Mouse (Mus musculus) forebrain, postnatal 0 days (tissue): ENCODE results near the gene Fam71e1. TPM values are rescaled to one million over a fixed set of nuclear protein-coding genes. Genes with fewer than 3 reads are reported as not detected.
A peak's percentile ranks its signal among the peaks of the same experiment; 100 is the strongest.

Experiments
- ATAC-seq: fragments of 200-750 bp; cut with Nextera tagmentation; 2 replicates; pipeline ENCODE4 v1.8.0; 2017; ENCODE audit warnings: mild to moderate bottlenecking, moderate library complexity
- DNase-seq: peaks from one replicate; pipeline ENCODE4 v3.0.0-alpha.2; 2015
- H3K27ac ChIP-seq: fragments of 300-500 bp; sonication (generic); 2 replicates; pipeline ENCODE4 v1.5.1; 2014; ENCODE audit warnings: low read depth, mild to moderate bottlenecking, antibody characterized with exemption, low read length, moderate library complexity, mixed read lengths
- H3K27me3 ChIP-seq: fragments of 300-500 bp; sonication (generic); 2 replicates; pipeline ENCODE4 v1.6.1; 2014; ENCODE audit warnings: mild to moderate bottlenecking, low read length, mixed read lengths; ENCODE audit not compliant: insufficient read depth
- H3K36me3 ChIP-seq: fragments of 300-500 bp; sonication (generic); 2 replicates; pipeline ENCODE4 v1.6.1; 2014; ENCODE audit warnings: mild to moderate bottlenecking, moderate library complexity; ENCODE audit not compliant: insufficient read depth
- H3K4me1 ChIP-seq: fragments of 300-500 bp; sonication (generic); 2 replicates; pipeline ENCODE4 v1.6.1; 2014; ENCODE audit warnings: antibody characterized with exemption; ENCODE audit not compliant: insufficient read depth
- H3K4me2 ChIP-seq: fragments of 300-500 bp; sonication (generic); 2 replicates; pipeline ENCODE4 v1.6.1; 2014; ENCODE audit warnings: low read depth, mild to moderate bottlenecking, moderate library complexity
- H3K4me3 ChIP-seq: fragments of 300-500 bp; sonication (generic); 2 replicates; pipeline ENCODE4 v1.5.1; 2014; ENCODE audit warnings: low read depth, low read length, mixed read lengths
- H3K9ac ChIP-seq: fragments of 300-500 bp; sonication (generic); 2 replicates; pipeline ENCODE4 v1.6.1; 2014; ENCODE audit warnings: mild to moderate bottlenecking
- H3K9me3 ChIP-seq: fragments of 300-500 bp; sonication (generic); 2 replicates; pipeline ENCODE4 v1.6.1; 2016; ENCODE audit warnings: low read length
- CTCF ChIP-seq: sonication (generic); IDR thresholded peaks from 2 replicates; pipeline ENCODE4 v1.5.1; 2016; ENCODE audit warnings: antibody characterized with exemption, control low read depth, low read depth
- WGBS: fragments of 180-500 bp; shearing (Covaris S2); extraction: QIAGEN DNeasy Blood & Tissue Kit; methylation state at CpG from one replicate; pipeline ENCODE4 v1.1.7; 2014; 5-methylcytosine and 5-hydroxymethylcytosine counted together
- microRNA-seq, 2 experiments: library from miRNA; unstranded; fragments of <30 nt; microRNA quantifications; one replicate each; pipeline ENCODE4; 2016
- polyA plus RNA-seq: library from polyadenylated mRNA; unstranded; fragments of >200 nt; fragmentation: Nextera tagmentation; extraction: Ambion mirVana; gene quantifications from 2 replicates; pipeline ENCODE4 v1.2.1, GENCODE M21; 2015
- total RNA-seq: library from RNA; depleted of rRNA; stranded (reverse); fragments of >200 nt; gene quantifications from 2 replicates; pipeline ENCODE4 v1.2.3, GENCODE M21; 2014; rRNA removed

Gene Fam71e1
- total and polyA plus RNA-seq, 2 experiments from 2014 or later, result 21.1 to 27.2 TPM

DNA sequence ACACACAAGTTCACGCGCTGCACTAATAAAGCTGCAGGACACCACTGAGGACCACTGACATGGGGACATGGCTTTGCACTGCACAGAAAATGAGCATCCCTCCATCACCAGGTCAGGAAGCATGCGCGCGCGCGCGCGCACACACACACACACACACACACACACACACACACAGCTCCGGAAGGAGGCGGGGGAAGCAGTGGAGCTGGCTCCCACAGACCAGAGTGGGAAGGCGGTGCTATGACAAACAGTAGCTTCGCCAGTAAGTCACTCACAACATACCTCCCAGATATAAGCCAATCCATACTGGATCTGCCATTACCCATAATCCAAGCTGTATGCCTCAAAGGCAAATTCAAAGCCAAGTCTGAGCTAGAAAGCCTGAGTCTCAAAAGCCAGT lies 50.7 kb downstream of the Fam71e1 start:
- H3K27me3 ChIP-seq, result no peaks in the 10 kb centered on the region
- TF ChIP-seq CTCF, result no peak
- no peaks in the 10 kb centered on the region for H3K9me3 ChIP-seq
- H3K9ac ChIP-seq, result 0 out of 2 replicates have a peak overlapping the region, but pooled peaks have one; percentile 18
- no peak overlapping the region for H3K4me2 ChIP-seq
- H3K4me1 ChIP-seq, result peaks cover 8% of the 10 kb centered on the region; the same call in 1 of the 2 replicates
- no peak for DNase-seq
- no peak overlapping the region for H3K4me3 ChIP-seq
- WGBS, result 97% methylated on average over 13 of the region's 13 CpGs
- peaks cover 31% of the 10 kb centered on the region for H3K36me3 ChIP-seq
- ATAC-seq, result no peak
- no peak overlapping the region for H3K27ac ChIP-seq

DNA sequence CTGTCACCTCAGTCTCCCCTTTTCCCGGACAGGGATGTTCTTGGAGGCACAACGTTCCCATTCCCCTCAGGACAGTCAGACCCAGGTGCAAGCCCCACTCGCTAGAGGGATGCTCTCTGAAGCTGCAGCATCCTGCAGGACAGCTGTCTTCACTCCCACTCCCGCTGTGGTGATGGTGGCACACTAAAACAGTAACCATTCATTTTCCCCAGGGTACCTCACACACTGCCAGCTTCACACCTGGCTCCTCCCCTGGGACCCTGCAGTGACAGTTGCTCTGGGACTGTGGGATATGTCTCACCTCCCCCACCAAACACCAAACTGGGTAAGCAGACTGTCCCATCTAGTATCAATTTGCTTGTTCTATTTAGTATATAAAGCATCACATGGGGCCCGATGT lies 51.3 kb downstream of the Fam71e1 start:
- no peaks in the 10 kb centered on the region for H3K9me3 ChIP-seq
- peak overlapping the region; percentile 18; the same call in 1 of the 2 replicates for H3K9ac ChIP-seq
- no peak for ATAC-seq
- TF ChIP-seq CTCF, result no peak
- peak overlapping the region; percentile 98 for H3K4me2 ChIP-seq
- peaks cover 8% of the 10 kb centered on the region; the same call in 1 of the 2 replicates for H3K4me1 ChIP-seq
- H3K27me3 ChIP-seq, result no peaks in the 10 kb centered on the region
- 28% methylated on average over 5 of the region's 5 CpGs for WGBS
- H3K36me3 ChIP-seq, result peaks cover 26% of the 10 kb centered on the region
- peak overlapping the region; percentile 55 for H3K4me3 ChIP-seq
- no peak for DNase-seq
- H3K27ac ChIP-seq, result no peak overlapping the region

DNA sequence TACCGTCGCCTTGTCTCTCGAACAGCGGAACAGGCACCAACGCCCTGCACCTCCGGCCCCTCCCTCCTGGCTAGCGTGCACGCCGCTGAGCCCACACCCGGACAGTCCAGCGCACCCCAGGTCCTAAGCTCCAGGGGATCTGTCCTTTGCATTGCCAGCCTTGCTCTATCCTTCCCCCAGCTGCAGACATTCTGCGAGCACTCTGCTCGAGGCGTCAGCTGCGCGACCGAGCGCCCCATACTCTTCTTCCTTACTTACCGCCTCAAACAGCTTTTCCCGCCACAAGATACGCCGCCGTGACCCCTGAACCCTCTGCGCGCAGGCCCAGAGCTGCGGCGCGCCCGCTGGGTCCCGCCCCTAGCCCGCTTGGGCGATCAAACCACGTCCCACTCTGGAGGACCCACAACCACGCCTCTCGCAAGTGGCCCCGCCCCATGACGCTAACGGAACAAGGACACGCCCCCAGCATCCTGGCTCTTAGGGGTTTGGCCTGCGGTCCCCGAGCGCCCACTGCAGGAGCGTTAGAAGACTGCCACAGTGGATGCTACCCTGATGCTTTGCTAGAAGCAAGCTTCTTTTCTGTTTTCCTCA lies 52.2 kb downstream of the Fam71e1 start, which contains the start of gene Pold1:
Gene Pold1 (minus strand): TSS at position 353 of the 591 bp plus-strand sequence.
- peak within 1 kb of the TSS; percentile 50 for H3K9ac ChIP-seq
- H3K36me3 ChIP-seq, result peaks cover 26% of the 10 kb centered on the region
- peak within 1 kb of the TSS; percentile 98 for H3K4me2 ChIP-seq
- WGBS, result under 1% methylated on average over 43 of the region's 43 CpGs
- peaks cover 8% of the 10 kb centered on the region; the same call in 1 of the 2 replicates for H3K4me1 ChIP-seq
- peak within 1 kb of the TSS; percentile 55 for H3K4me3 ChIP-seq
- ATAC-seq (peak; percentile 95), DNase-seq (peak; percentile 99)
- H3K9me3 ChIP-seq, result no peaks in the 10 kb centered on the region
- peak; percentile 90 for TF ChIP-seq CTCF
- H3K27ac ChIP-seq, result 0 out of 2 replicates have a peak within 1 kb of the TSS, but pooled peaks have one; percentile 43
- no peaks in the 10 kb centered on the region for H3K27me3 ChIP-seq

DNA sequence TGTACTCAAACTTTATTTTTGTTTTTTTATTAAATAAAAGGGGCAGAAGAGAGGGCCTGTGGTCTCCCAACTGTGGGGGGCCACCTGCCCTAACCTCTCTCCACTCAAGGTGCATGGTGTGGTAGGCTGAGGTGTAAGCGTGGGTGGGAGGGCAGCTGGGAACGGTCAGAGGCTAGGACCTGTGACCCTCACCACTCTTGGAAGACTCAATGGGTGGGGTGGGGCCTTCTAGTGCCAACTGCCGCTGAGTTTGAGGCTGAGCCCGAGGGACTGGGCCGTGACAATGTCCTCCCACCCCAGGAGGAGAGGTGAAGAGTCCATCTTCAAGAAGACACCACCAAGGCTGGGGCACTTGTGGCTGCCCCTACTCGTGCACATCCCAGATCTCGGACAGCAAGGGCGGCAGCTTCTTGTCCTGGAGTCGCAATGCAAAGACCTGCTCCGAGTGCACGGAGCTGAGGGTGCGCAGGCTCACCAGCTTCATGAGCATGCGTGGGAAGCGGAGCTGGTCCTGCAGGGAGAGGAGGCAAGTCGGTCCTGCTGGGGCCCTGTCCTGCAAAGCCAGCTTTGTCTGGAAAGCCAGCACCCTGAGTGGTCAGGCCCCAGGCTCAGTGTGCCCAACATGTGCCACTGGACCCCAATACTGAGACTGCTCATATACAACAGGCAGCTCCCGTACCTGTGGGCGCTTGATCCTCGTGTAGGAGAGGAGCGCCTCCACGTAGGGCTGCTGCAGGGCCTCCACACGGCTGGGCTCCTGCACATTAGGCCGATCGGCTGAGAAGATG lies 53.4 kb downstream of the Fam71e1 start:
- H3K36me3 ChIP-seq, result peaks cover 26% of the 10 kb centered on the region
- no peak for TF ChIP-seq CTCF
- H3K27ac ChIP-seq, result no peak overlapping the region
- H3K4me2 ChIP-seq, result no peak overlapping the region
- H3K4me1 ChIP-seq, result peaks cover 8% of the 10 kb centered on the region; the same call in 1 of the 2 replicates
- no peak for ATAC-seq
- WGBS, result 95% methylated on average over 23 of the region's 23 CpGs
- no peaks in the 10 kb centered on the region for H3K27me3 ChIP-seq
- no peak for DNase-seq
- no peak overlapping the region for H3K4me3 ChIP-seq
- no peaks in the 10 kb centered on the region for H3K9me3 ChIP-seq
- H3K9ac ChIP-seq, result no peak overlapping the region

DNA sequence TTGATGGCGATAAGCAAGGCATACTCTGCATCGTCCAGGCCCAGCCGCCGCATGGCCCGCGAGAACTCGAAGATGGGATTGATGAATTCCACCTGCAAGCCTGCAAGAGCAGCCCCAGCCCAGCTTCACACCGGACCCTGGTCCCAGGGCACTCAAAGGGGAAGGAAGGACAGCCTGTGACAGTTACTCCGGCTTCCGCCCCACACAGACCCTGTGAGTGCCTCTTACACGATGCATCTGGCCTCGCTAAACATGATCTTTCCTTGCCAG lies 54.0 kb downstream of the Fam71e1 start:
- no peaks in the 10 kb centered on the region for H3K9me3 ChIP-seq
- H3K36me3 ChIP-seq, result peaks cover 26% of the 10 kb centered on the region
- WGBS, result 98% methylated on average over 12 of the region's 12 CpGs
- no peak for ATAC-seq
- H3K9ac ChIP-seq, result no peak overlapping the region
- DNase-seq, result no peak
- H3K27ac ChIP-seq, result no peak overlapping the region
- peaks cover 8% of the 10 kb centered on the region; the same call in 1 of the 2 replicates for H3K4me1 ChIP-seq
- no peaks in the 10 kb centered on the region for H3K27me3 ChIP-seq
- no peak overlapping the region for H3K4me3 ChIP-seq
- no peak overlapping the region for H3K4me2 ChIP-seq
- no peak for TF ChIP-seq CTCF

Small RNAs within 50 kb of the gene (microRNA-seq; reads per million reads assigned to microRNA genes)
- gene Mir7052 (0 to 0.37 reads per million in 2 experiments), gene Mir7053 (0 to 0.12 reads per million in 2 experiments)

Other genes with a start within 250 kb of the Fam71e1 start
- gene 1700028J19Rik, start 249.9 kb upstream of the Fam71e1 start, total RNA-seq, result 0.23 and 0.29 TPM in 2 replicates
- 1.6 and 2.3 TPM in 2 replicates for gene 1700028J19Rik, start 249.9 kb upstream of the Fam71e1 start, polyA plus RNA-seq
- gene 2410002F23Rik, start 249.9 kb upstream of the Fam71e1 start, total RNA-seq, result 250 and 333 TPM in 2 replicates
- 312 and 332 TPM in 2 replicates for gene 2410002F23Rik, start 249.9 kb upstream of the Fam71e1 start, polyA plus RNA-seq
- not detected in 2 replicates for gene Acp4, start 239.2 kb upstream of the Fam71e1 start, total RNA-seq
- gene Acp4, start 239.2 kb upstream of the Fam71e1 start, polyA plus RNA-seq, result 0.12 TPM in 1 of 2 replicates, not detected in the other
- gene Gm15517, start 235.1 kb upstream of the Fam71e1 start, total RNA-seq, result not detected in 2 replicates
- not detected in 2 replicates for gene Gm15517, start 235.1 kb upstream of the Fam71e1 start, polyA plus RNA-seq
- 3.8 and 4.7 TPM in 2 replicates for gene Clec11a, start 189.7 kb upstream of the Fam71e1 start, total RNA-seq
- gene Clec11a, start 189.7 kb upstream of the Fam71e1 start, polyA plus RNA-seq, result 3.7 and 4.3 TPM in 2 replicates
- 31.1 and 34.2 TPM in 2 replicates for gene Shank1, start 186.3 kb upstream of the Fam71e1 start, total RNA-seq
- gene Shank1, start 186.3 kb upstream of the Fam71e1 start, polyA plus RNA-seq, result 15.4 and 29.7 TPM in 2 replicates
- gene Syt3, start 112.5 kb upstream of the Fam71e1 start, total RNA-seq, result 48.2 and 77.2 TPM in 2 replicates
- gene Syt3, start 112.5 kb upstream of the Fam71e1 start, polyA plus RNA-seq, result 43.9 and 55.0 TPM in 2 replicates
- gene 1700008O03Rik, start 110.8 kb upstream of the Fam71e1 start, total RNA-seq, result 1.3 and 7.3 TPM in 2 replicates
- 2.7 and 3.5 TPM in 2 replicates for gene 1700008O03Rik, start 110.8 kb upstream of the Fam71e1 start, polyA plus RNA-seq
- gene Lrrc4b, start 67.6 kb upstream of the Fam71e1 start, total RNA-seq, result 347 and 391 TPM in 2 replicates
- 19.5 and 22.2 TPM in 2 replicates for gene Lrrc4b, start 67.6 kb upstream of the Fam71e1 start, polyA plus RNA-seq
- gene Aspdh, start 31.2 kb upstream of the Fam71e1 start, total RNA-seq, result 4.4 and 20.3 TPM in 2 replicates
- gene Aspdh, start 31.2 kb upstream of the Fam71e1 start, polyA plus RNA-seq, result 1.6 and 2.2 TPM in 2 replicates
- gene Josd2, start 28.6 kb upstream of the Fam71e1 start, total RNA-seq, result 27.6 and 39.3 TPM in 2 replicates
- gene Josd2, start 28.6 kb upstream of the Fam71e1 start, polyA plus RNA-seq, result 28.6 and 31.7 TPM in 2 replicates
- gene Emc10, start 52 bp upstream of the Fam71e1 start, total RNA-seq, result 212 and 238 TPM in 2 replicates
- gene Emc10, start 52 bp upstream of the Fam71e1 start, polyA plus RNA-seq, result 168 and 171 TPM in 2 replicates
- 0.15 and 0.33 TPM in 2 replicates for gene Mybpc2, start 28.1 kb downstream of the Fam71e1 start, total RNA-seq
- gene Mybpc2, start 28.1 kb downstream of the Fam71e1 start, polyA plus RNA-seq, result 0.15 and 0.29 TPM in 2 replicates
- gene Spib, start 35.5 kb downstream of the Fam71e1 start, total RNA-seq, result 0.05 TPM in 1 of 2 replicates, not detected in the other
- not detected in 2 replicates for gene Spib, start 35.5 kb downstream of the Fam71e1 start, polyA plus RNA-seq
- 14.1 and 16.2 TPM in 2 replicates for gene Pold1, start 52.3 kb downstream of the Fam71e1 start, total RNA-seq
- gene Pold1, start 52.3 kb downstream of the Fam71e1 start, polyA plus RNA-seq, result 14.2 and 14.3 TPM in 2 replicates
- gene Nr1h2, start 57.4 kb downstream of the Fam71e1 start, total RNA-seq, result 44.1 and 45.9 TPM in 2 replicates
- gene Nr1h2, start 57.4 kb downstream of the Fam71e1 start, polyA plus RNA-seq, result 49.9 and 51.1 TPM in 2 replicates
- gene Napsa, start 75.8 kb downstream of the Fam71e1 start, total RNA-seq, result 0.08 and 0.24 TPM in 2 replicates
- 0.35 and 0.71 TPM in 2 replicates for gene Napsa, start 75.8 kb downstream of the Fam71e1 start, polyA plus RNA-seq
- 6.0 and 8.6 TPM in 2 replicates for gene Kcnc3, start 94.1 kb downstream of the Fam71e1 start, total RNA-seq
- gene Kcnc3, start 94.1 kb downstream of the Fam71e1 start, polyA plus RNA-seq, result 4.2 and 5.2 TPM in 2 replicates
- 4.5 and 11.9 TPM in 2 replicates for gene Myh14, start 174.3 kb downstream of the Fam71e1 start, total RNA-seq
- gene Myh14, start 174.3 kb downstream of the Fam71e1 start, polyA plus RNA-seq, result 2.9 and 4.2 TPM in 2 replicates
- gene Izumo2, start 212.2 kb downstream of the Fam71e1 start, total RNA-seq, result not detected in 2 replicates
- not detected in 2 replicates for gene Izumo2, start 212.2 kb downstream of the Fam71e1 start, polyA plus RNA-seq